Mouse (Mus musculus) lung, postnatal 0 days (tissue): ENCODE measurements around the gene Akt1.

ENCODE experiments used
- CTCF ChIP-seq: IDR thresholded peaks from 2 replicates; pipeline ENCODE4 v1.5.1; 2016; ENCODE audit warnings: antibody characterized with exemption, mild to moderate bottlenecking
- EP300 ChIP-seq: IDR thresholded peaks from 2 replicates; pipeline ENCODE4 v1.6.1; 2016; ENCODE audit warnings: antibody characterized with exemption, mild to moderate bottlenecking, control low read depth

GRCm38 (mm10) chr12:112678555-112679026, 3.9 kb upstream of the Akt1 start, which contains the start of gene Zbtb42:
- TF ChIP-seq EP300 (no peak), CTCF (no peak)
